Mouse (Mus musculus) cerebellum, adult 11-12 months (tissue): Measurements from ENCODE around the gene 4930539E08Rik.

Source experiments
- DNase-seq: peaks from one replicate; pipeline ENCODE4 v3.0.0; 2022

4930539E08Rik gene

DNA sequence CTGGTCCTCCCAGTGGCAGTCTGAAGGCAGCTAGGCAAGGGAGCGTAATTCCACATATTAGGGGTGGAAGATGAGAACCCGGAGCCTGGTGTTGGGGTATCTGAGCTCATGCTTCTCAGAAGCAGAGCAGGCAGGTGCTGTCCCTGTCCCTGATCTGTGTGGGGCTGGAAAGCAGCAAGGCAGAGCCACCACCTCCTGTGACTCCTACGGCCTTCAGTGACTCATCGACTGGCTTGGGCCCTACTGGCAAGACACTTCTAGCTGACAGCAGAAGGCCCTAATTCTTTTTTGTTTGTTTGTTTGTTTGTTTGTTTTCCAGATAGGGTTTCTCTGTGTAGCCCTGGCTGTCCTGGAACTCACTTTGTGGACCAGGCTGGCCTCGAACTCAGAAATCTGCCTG lies 64.6 kb downstream of the 4930539E08Rik start:
- DNase-seq: no peak

GRCm38 (mm10) chr17:28846974-28847617 lies 68.0 kb downstream of the 4930539E08Rik start:
- no peak for DNase-seq
